Mouse (Mus musculus) erythroid progenitor cell, adult 5-6 weeks (primary cell): ENCODE results near the gene Ppp2r2c. TPM values are rescaled to one million over a fixed set of nuclear protein-coding genes. Genes with fewer than 3 reads are reported as not detected.

Experiments used
- ATAC-seq: replicated peaks from 2 replicates; pipeline ENCODE4 v1.8.0; 2016; ENCODE audit warnings: moderate number of reproducible peaks, mild to moderate bottlenecking, moderate TSS enrichment, inconsistent platforms; ENCODE audit not compliant: poor library complexity, low FRiP score, severe bottlenecking
- total RNA-seq, 2 experiments: library from RNA; stranded (forward) in 1 of 2; stranded (reverse) in 1 of 2; fragments of 150-400 nt in 1 of 2; fragments of 186-747, 209-891 nt in 1 of 2; gene quantifications; 2 replicates each; pipeline versions ENCODE4 v1.2.3 to v1.2.4; 2015 to 2017; ENCODE audit warnings: low replicate concordance in 2 of 2

Ppp2r2c gene
- total RNA-seq, 2 experiments from 2014 or later: not detected

DNA sequence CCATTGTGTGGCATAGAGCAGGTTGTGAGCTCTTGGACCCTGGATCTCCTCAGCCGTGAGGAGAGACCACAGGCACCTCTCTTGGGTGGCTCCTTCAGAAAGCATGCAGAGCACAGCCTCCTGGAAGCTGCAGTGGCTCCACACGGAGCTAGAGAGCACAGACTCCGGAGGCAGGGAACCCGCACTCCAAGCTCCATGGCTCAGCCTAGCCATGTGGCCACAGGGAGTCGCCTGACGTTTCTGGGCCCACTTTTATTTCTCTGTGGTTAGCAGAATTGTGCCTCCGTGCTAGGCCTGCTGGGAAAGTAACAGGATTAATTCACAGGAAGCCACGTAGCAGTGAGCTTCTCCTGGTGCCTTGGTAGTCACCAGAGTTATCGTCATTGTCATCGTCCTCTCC is 25.8 kb downstream of the Ppp2r2c start:
- no peak for ATAC-seq

DNA sequence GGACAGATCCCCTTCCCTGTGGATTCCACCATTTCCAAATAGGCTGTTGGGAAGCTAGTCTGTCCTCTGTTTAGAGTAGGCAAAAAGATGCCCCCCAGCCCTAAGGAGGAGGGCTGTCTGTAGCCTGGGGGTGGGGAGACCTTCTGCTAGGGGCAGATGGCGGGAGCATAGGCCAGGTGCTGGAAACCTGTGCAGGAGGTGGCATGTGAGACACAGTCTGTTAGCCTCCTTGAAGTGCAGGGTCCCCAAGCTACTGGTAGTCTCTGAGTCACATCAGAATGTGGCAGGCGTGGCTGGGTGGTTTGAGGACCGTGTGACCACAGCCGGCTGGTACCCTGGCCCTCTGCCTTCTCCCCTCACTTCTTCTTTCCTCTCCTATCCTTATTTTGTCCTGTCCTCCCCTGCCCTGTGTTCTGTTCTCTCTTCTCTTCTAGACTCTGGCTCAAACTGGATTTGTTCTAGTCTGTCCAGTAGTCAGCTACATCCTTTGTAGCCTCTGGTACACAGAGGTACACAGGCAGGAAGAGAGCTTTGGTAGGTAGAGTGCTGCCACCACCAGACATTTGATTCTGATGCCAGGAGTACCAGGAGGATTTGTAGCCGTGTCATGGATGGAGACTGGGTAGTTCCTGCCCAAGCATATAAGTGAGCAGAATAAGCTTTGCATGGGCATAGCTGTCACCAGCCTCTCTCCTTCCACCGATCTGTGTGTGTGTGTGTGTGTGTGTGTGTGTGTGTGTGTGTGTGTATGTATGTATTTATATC is 26.5 kb downstream of the Ppp2r2c start:
- no peak for ATAC-seq

DNA sequence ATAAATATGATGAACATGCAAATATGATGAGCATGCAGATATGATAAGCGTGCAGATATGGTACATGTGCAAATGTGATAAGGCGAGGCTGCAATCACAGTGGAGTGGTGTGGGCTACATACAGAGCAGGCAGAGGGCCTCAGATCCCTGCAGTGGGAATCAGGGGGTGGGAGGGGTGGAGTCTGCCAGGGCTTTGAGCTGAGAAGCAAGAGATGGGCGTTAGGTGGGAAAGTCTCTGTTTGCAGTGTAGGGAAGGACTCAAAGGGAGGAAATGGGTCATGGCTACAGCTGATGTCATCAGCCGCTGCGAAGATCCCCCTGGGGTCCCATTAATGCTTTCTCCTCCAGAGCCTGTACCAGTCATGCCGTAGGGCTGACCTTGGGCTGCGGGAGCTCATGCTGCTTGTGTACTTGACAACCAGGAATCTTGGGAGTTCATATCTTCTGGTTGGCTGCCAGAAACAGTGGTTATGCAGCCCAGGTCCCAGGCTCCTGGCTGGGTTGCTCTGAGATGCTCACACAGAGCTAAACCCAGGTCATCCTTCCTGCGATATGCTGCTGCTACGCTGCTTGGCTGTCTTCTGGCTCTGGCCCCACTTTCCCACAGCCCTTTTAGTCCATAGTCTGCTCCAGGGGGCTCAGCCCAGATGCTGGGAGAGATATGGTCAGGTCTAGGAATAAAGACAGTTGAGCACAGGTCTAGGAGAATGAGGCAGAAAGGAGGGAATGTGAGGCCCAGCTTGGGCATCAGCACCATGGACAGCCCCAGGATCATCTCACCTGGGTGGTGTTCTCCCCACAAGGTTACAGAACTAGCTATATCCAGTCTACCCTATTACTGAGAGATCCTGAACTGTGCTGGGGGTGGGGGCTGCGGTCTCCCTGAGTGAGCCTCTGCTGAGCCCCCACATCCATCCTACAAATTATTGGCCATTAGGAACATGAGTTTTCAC is 27.6 kb downstream of the Ppp2r2c start:
- no peak for ATAC-seq

DNA sequence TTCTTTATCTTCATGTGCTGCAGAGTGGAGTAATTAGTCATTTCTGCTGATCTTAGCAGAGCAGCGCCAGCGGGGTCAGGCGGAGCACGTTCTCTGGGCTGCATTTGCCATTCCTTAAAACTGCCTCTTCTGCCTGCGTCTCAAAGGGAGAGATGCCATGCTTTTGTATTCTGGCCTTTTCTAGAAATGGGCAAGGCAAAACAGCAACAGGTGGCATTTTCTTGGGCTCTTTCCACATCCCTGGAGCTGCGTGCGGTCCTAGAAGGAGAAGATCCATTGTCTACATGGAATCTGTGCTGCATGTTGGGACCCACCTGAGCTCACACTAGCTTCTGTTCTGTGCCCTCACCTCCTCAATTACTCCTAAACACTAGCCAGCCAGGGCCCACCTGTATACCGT is 29.7 kb downstream of the Ppp2r2c start:
- ATAC-seq: no peak

DNA sequence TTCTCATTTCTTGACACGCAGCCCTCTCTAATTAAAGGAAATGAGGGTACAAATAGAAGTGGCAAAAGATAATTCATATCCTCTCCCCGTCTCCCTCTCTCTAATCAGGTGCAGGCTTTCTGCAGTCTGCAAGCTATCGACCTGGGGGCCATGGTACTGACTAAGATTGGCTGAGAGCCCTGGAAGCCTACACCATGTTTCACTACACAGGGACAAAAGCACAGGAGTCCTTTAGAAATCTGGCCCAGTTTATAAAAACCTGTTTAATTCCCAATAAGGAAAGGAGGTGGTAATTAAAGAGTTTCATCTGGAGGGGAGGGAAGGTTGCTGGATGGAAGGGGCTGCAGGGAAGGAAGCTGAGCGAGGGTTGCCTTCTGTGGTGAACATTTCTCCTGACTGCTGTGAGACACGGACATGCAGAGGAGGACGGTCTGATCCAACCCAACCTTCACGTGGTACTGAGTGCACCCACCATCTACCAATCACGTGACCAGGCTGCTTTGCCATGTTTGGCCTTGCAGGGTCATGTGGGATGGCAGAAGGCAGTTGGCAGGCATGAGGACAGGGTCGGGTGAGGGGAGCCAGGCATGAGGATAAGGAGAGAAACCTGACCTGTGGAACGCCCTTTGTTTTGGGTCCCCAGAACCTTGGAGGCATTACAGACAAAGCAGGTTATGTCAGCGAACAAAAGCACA is 30.2 kb downstream of the Ppp2r2c start:
- no peak for ATAC-seq

DNA sequence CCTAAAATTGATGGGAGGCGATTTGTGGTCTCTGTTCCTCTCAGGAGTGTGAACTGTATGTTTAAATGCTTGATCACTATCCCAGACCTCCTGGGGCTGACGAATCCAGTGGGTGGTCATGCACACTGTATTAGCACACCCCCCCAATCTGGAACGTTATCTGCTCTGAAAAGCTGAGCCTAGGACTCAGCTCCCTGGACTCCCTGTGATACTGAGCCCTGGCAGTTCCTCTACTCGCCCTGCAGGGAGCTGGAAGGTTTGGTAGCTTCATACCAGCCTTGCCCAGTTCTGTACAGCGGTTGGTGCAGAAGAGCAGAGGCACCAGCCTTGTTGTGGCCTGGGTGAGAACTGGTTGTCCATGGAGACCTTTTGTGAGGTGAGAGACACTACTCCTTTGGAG is 31.1 kb downstream of the Ppp2r2c start:
- no peak for ATAC-seq

DNA sequence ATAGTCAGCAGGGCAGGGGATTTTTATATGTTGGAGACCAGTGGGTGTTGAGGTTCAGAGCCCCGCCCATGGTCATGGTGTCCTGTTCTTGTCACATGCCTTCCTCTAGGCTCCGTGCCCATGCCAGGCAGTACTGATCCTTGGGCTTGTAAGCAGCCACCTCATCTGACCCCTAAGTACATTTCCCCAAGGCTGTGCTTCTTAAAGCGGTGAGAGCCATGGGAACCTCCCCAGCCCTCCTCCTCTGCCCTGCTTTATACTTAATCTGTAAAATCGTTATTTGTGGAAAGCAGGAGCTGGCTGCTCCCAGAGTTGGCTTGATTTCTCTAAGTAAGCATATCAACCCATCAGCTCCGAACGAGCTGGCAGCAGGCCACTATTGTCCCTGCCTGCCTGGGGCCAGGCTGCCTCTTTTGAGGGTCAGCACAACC is 31.9 kb downstream of the Ppp2r2c start:
- ATAC-seq: no peak

DNA sequence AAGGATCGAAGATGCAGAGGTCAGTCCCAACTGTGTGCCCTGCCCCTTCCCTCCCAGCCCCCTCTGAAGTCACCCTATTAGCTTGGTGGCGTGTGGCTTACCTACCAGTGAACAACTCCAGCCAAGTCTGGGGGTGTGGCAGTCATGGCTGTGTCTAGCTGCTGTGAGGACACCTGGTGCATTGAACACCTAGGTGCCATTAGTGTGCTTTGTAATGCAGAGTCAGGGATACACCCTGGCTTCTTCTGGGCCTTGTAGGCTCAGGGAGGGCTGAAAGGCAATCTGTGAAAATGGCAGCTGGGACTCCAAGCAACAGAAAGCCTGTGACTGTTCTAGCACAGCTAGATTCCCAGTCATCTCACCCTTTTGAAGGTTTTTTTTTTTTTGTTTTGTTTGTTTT is 34.5 kb downstream of the Ppp2r2c start:
- no peak for ATAC-seq

DNA sequence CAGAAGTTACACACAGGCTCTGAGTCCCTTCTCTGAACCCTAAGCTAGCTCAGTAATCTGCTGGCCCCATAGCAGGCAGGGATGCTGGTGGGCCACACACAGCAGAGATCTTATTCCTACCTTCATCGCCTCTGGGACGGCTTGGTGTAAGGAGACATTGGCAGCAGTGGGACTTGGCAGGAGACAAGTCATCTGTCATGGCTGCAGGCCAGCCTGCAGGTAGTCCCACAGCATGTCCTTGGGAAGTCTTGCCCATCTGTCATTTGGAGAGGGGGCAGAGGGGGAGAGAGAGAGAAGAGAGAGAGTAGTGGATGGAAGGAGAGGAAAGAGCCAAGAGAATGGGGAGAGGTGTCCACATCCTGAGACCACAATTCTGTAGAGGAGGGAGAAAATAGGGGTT is 35.8 kb downstream of the Ppp2r2c start:
- ATAC-seq: no peak

DNA sequence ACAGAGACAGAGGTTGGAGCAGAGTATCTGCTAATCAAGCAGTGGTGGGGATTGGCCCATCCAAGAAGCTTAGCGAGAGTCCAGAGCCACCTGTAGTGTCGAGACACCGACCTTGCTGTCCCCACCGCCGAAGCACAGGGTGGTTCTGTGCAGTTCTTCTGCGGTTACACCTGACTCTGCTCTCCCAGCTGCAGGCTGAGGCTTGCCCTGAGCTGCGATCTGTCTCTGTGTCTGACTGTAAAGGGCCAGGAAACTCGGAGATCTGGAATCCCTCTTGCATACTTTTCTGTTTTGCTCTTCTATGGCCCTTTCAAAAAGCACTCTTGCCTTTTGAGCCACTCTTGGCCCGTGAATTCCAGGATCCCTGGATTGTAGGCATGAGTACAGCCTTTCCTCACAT is 36.4 kb downstream of the Ppp2r2c start:
- ATAC-seq: no peak

DNA sequence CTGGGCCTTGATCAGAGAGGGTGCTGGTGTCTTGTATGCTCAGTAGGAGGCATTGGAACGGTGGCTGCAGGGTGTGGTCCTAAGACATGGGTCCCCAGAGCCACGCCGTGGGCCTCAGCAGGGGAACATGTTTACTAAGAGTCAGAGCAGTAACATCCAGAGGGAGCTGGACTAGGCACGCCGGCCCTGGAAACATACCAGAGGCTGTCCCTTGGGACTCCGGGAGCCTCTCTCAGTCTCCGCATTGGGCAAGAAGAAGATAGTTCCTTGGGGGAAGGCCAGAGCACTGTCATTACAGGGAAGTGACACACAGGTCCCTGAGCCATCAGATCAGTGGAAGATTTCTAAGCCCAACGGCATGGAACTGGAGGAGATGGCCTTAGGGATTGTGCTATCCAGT is 36.9 kb downstream of the Ppp2r2c start:
- no peak for ATAC-seq

DNA sequence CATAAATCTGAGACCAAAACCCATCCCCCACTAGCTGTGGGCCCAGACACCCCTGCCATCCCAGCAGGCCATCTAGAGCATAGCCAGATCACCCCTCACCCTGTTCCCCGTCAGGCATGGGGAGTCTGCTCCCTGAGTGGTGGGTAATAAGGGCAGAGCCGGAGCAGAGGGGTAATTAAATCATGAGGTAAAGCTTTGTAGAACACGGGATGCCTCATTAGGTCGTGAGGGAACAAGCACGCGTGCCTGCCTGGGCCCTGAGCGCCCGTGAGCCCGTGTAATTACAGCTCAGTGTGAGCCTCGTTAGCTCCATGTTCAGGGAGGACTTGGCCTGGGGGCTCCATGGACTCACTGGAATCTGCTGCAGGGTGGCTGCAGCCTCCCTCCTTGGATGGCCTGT is 39.4 kb downstream of the Ppp2r2c start:
- ATAC-seq: no peak

DNA sequence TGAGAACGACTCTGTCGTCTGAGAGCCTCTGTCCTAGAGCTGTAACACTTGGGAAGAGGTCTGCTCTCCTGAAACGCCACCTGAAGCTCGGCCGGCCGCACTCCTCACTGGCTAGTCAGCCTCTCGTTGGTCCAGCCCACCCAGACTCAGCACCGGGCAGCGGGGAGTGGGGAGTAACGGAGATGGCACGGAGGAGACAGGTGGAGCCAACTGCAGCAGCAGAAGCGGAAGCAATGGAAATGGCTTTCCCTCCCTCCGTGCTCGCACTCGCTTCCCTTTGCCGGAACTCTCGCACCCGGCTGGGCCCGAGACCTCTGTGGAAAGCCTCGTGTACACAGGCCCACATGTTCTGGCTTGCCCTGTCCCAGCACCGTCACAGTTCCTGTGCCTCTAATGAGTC is 41.2 kb downstream of the Ppp2r2c start:
- ATAC-seq: no peak

DNA sequence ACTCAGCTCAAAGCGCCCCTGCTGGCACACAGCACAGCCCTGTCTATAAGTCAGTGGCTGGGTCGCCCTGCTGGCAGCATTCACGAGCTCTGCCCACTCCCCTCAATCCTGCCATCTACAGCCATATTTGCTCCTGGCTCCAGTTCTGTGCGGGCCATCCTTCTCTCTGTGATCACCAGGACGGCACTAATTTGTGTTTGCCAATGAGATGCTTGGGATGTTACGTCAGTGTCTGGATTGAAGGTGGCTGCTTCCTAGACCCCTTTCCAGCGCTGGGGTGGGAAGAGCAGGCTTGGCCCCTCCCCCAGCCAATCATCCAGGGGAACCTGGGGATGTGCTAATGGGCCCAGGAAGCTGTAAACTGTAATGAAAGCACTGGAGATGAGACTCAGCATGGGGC is 42.7 kb downstream of the Ppp2r2c start:
- no peak for ATAC-seq

DNA sequence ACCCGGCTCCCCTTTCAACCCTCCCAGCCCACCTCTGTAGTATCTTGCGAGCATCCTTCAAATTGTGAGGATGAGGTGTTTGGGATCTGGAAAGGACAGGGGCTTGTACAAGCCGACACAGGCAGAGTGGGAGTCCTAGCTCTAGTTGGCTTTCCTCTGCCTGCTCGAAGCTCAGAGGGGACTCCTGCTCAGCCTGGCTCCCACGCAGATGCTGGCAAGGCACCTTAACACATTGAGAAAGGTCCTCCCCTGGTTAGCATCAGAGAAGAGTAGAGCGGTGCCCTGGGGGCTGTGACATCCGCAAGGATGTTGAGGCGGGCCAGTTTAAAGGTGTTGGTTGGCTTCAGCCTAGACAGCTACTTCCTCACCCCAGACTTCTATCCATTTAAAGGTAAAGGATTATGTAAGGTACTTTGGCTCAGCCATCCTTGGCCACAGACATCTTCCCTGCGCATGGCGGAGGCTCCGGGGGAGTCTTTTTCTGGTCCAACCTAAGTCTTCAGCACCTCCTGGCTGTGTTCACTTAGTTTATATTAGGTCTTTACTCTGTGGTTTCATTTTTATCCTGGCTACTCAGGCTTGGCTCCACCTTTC is 43.5 kb downstream of the Ppp2r2c start:
- ATAC-seq: no peak

DNA sequence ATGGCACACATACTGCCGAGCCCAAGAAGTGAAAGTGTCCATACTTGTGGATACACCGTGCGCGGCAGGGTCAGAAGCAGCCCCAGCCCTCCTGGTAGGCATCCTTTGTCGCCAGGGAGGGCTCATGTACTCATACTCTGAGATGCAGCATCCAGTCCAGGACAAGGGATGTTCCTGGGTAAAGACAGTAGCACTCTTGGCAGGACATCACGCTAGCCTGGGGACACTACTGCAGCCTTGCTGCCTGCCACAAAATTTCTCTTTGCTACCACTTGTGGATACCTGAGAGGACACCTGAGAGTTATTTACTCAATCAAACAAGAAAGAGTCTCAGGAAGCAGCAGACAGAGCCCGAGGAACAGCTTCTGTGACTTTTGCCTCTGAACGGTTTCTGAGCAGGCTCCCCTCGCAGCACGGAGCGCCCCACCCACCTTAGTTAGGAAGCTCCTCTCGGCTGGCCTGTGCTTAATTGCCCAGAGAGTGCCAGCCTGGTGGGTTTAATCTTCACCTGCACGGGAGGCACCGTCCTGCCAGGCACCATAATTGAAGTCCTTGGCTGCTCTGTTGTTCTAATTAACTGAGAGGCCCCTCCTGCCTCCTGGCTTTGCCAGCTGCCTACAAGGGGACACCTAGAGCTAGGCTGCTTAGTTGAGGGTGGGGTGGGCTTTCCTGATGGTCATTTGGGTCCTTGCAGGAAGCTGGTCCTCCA is 44.4 kb downstream of the Ppp2r2c start:
- ATAC-seq: no peak

DNA sequence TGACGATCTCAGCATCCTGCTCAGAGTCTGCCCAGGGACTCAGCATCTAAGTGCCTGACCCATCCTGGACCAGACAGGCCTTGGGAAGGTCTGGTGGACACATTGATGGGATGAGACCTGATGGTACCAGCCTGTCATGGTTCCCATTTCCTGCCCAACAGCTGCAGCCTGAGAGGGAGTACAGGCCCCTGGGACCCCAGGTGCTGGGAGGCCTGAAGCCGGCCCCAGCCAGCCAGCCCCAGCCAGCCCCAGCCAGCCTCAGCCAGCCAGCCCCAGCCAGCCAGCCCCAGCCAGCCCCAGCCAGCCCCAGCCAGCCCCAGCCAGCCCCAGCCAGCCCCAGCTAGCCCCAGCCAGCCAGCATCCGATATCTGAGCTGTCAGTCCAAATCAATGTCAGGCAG is 46.9 kb downstream of the Ppp2r2c start:
- no peak for ATAC-seq

DNA sequence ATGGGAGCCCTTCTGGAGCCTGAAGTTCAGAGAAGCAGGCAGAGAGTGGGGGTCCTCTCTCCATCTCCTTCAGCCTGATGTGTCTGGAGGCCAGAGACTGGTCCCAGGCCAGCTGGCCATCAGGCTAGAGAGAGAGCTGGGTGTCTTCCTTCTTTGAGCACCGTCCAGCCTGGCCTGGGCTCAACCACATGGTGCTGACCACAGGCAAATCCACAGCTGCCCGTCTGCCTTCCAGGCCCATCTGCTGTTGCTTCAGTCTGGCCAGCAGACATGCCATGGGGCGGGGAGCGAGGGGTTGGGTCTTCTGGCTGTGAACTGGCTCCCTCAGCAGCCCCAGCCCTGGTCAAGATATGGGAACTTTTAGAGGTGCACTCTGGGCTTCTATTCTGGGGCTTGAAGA is 48.3 kb downstream of the Ppp2r2c start:
- no peak for ATAC-seq

DNA sequence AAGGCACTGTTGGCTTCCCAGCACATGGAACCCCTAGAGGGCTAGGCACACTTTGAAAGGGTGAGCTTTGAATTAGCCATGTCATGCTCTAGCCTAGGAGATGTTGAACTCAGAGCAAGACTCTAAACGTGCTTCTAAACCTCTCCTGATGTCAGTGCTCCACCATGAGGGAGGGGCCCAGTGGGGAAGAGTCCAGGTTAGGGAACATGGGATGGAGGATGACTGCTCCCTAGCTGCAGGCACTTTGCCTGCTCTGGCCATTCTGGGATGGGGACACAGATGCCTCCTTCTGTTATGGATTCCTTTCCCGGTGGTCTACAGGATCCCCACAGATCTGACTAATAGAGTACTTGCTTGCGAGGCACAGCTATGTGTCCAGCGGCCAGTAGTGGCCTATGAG is 48.9 kb downstream of the Ppp2r2c start:
- ATAC-seq: no peak

DNA sequence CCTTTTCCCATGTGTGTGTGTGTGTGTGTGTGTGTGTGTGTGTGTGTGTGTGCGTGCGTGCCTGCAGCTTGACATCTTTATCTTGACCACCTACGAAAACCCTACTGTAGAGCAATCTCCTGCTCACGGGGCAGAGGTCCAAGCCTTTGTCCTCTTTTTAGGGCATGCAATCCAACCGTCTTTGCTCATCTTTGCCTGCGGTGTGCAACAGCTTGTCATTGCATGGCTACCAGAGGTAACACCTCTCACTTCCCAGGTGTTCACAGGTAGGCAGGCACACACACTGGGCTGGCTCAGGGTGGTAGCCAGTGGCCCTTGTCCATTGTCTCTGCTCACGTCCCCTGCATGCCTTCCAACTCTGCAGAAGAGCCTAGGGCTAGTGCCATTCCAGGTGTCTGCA is 49.7 kb downstream of the Ppp2r2c start:
- ATAC-seq: no peak
